Mouse (Mus musculus) intestine, embryonic 16.5 days (tissue): ENCODE results near the gene Dnah2. TPM values are rescaled to one million over a fixed set of nuclear protein-coding genes. Genes with fewer than 3 reads are reported as not detected.
A peak's percentile ranks its signal among the peaks of the same experiment; 100 is the strongest.

Experiments
- ATAC-seq: fragments of 200-750 bp; cut with Nextera tagmentation; 2 replicates; pipeline ENCODE4 v1.8.0; 2017; ENCODE audit warnings: moderate TSS enrichment, moderate library complexity
- H3K27ac ChIP-seq: fragments of 300-500 bp; sonication (generic); 2 replicates; pipeline ENCODE4 v1.5.1; 2014; ENCODE audit warnings: mild to moderate bottlenecking, low read length
- H3K27me3 ChIP-seq: fragments of 300-500 bp; sonication (generic); replicated peaks from 2 replicates; pipeline ENCODE4 v1.6.1; 2014; ENCODE audit warnings: low read length, control low read depth, mixed read lengths; ENCODE audit not compliant: control insufficient read depth, insufficient read depth
- H3K36me3 ChIP-seq: fragments of 300-500 bp; sonication (generic); 2 replicates; pipeline ENCODE4 v1.6.1; 2014; ENCODE audit warnings: low read length, control low read depth; ENCODE audit not compliant: control insufficient read depth, insufficient read depth
- H3K4me1 ChIP-seq: fragments of 300-500 bp; sonication (generic); 2 replicates; pipeline ENCODE4 v1.6.1; 2014; ENCODE audit warnings: low read length, control low read depth, mixed read lengths; ENCODE audit not compliant: control insufficient read depth, insufficient read depth
- H3K4me2 ChIP-seq: fragments of 300-500 bp; sonication (generic); 2 replicates; pipeline ENCODE4 v1.6.1; 2014; ENCODE audit warnings: low read depth, low read length, control low read depth
- H3K4me3 ChIP-seq: fragments of 300-500 bp; sonication (generic); 2 replicates; pipeline ENCODE4 v1.5.1; 2014; ENCODE audit warnings: mild to moderate bottlenecking, low read length
- H3K9ac ChIP-seq: fragments of 300-500 bp; sonication (generic); 2 replicates; pipeline ENCODE4 v1.6.1; 2014; ENCODE audit warnings: low read depth, low read length
- H3K9me3 ChIP-seq: fragments of 300-500 bp; sonication (generic); 2 replicates; pipeline ENCODE4 v1.6.1; 2016; ENCODE audit warnings: low read length, control low read depth; ENCODE audit not compliant: control insufficient read depth
- WGBS: fragments of 180-500 bp; shearing (Covaris S2); extraction: QIAGEN DNeasy Blood & Tissue Kit; methylation state at CpG from one replicate; pipeline ENCODE4 v1.1.7; 2014; 5-methylcytosine and 5-hydroxymethylcytosine counted together
- polyA plus RNA-seq: library from polyadenylated mRNA; unstranded; fragments of >200 nt; fragmentation: Nextera tagmentation; extraction: Ambion mirVana; gene quantifications from 2 replicates; pipeline ENCODE4 v1.2.1, GENCODE M21; 2015

The Dnah2 gene
- polyA plus RNA-seq, 1 experiment from 2014 or later = 0.93 TPM

DNA sequence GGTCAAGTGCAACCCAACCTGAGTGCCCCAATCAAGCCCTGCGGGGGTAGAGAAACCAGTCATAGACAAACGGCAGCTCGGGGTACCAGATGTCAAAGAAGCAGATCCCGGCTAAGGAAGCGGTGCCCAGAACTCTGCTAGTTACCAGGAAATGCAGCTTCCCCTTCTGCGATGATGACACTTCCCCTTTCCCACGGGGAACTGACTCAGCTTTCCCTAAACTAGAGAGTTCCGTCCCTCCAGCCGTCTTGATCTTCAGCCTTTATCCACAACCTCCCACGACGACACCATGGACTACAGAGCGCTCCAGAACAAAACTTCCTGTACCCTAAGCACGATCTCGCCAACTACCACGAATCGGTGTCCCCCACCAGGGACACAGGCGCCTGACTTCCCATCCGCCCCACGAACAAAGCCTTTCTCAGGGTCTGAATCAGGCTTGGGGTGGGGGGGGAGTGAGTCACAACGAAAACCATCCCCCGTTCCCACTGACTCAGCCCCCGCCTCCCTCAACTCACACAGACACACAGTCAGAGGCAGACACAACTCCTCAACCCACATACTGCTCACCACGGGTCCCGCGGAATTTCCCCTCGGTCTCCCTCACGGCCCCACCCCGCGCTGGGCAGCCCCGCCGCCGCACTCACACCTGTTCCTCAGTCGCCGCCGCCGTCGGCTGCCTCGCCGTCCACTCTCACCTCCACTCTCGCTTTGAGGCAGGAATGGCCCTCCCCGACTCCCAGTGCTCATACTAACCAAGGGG lies 138.4 kb downstream of the Dnah2 start:
- H3K36me3 ChIP-seq = peaks cover 20% of the 10 kb centered on the region
- ATAC-seq = no peak; the same call in none of the 2 replicates
- peaks cover 52% of the 10 kb centered on the region for H3K4me1 ChIP-seq

DNA sequence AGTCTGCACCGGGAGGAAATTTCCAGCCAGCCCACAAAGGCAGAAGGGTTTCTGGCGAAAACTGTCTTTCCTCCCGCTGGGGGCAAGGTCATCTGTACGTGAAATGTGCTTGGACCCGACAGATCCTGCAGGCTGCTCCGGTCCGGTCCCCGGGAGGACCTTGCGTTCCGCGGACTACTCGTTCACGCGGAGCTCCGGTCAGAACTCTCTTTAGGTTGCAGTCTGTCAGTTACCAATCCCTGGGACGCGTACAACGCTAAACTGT lies 138.9 kb downstream of the Dnah2 start:
- under 1% methylated on average over 18 of the region's 18 CpGs for WGBS
- no peaks in the 10 kb centered on the region for H3K27me3 ChIP-seq

More for the DNA sequence above, 138.4 kb downstream of the Dnah2 start:
- Histone ChIP-seq H3K27ac (peak overlapping the region; percentile 99), H3K27me3 (no peaks in the 10 kb centered on the region), H3K4me3 (peak overlapping the region; percentile 81), H3K9me3 (no peaks in the 10 kb centered on the region), H3K9ac (peak overlapping the region; percentile 89), H3K4me2 (peak overlapping the region; percentile 87)
- WGBS = under 1% methylated on average over 41 of the region's 41 CpGs

GRCm38 (mm10) chr11:69409378-69410044 lies 139.4 kb downstream of the Dnah2 start:
- peaks cover 42% of the 10 kb centered on the region for H3K4me1 ChIP-seq
- no peaks in the 10 kb centered on the region for H3K27me3 ChIP-seq
- H3K4me3 ChIP-seq = peak overlapping the region; percentile 81
- H3K36me3 ChIP-seq = peaks cover 25% of the 10 kb centered on the region
- H3K4me2 ChIP-seq = peak overlapping the region; percentile 87
- WGBS = under 1% methylated on average over 45 of the region's 46 CpGs
- no peaks in the 10 kb centered on the region for H3K9me3 ChIP-seq
- peak overlapping the region; percentile 89 for H3K9ac ChIP-seq
- H3K27ac ChIP-seq = peak overlapping the region; percentile 99
- peak; percentile 61 for ATAC-seq

More for the DNA sequence above, 138.9 kb downstream of the Dnah2 start:
- Histone ChIP-seq H3K27ac (peak overlapping the region; percentile 99), H3K4me2 (peak overlapping the region; percentile 87), H3K36me3 (peaks cover 23% of the 10 kb centered on the region), H3K4me1 (peaks cover 47% of the 10 kb centered on the region), H3K4me3 (peak overlapping the region; percentile 81), H3K9me3 (no peaks in the 10 kb centered on the region), H3K9ac (peak overlapping the region; percentile 89)
- no peak for ATAC-seq

GRCm38 (mm10) chr11:69408541-69409377 lies 140.2 kb downstream of the Dnah2 start:
- Histone ChIP-seq H3K9ac (peak overlapping the region; percentile 89), H3K9me3 (no peaks in the 10 kb centered on the region), H3K36me3 (peaks cover 33% of the 10 kb centered on the region), H3K27me3 (no peaks in the 10 kb centered on the region), H3K27ac (peak overlapping the region; percentile 99), H3K4me3 (peak overlapping the region; percentile 81), H3K4me1 (peaks cover 35% of the 10 kb centered on the region), H3K4me2 (peak overlapping the region; percentile 87)
- under 1% methylated on average over 33 of the region's 33 CpGs for WGBS
- ATAC-seq = peak; percentile 76

GRCm38 (mm10) chr11:69407724-69408004 lies 141.2 kb downstream of the Dnah2 start:
- Histone ChIP-seq H3K27ac (no peak overlapping the region), H3K4me3 (peak overlapping the region; percentile 81; the same call in 1 of the 2 replicates), H3K9me3 (no peaks in the 10 kb centered on the region), H3K9ac (peak overlapping the region; percentile 89; the same call in 1 of the 2 replicates), H3K27me3 (no peaks in the 10 kb centered on the region), H3K4me1 (peaks cover 24% of the 10 kb centered on the region), H3K36me3 (peaks cover 39% of the 10 kb centered on the region), H3K4me2 (peak overlapping the region; percentile 87; the same call in 1 of the 2 replicates)
- no peak for ATAC-seq
- WGBS = 86% methylated on average over 4 of the region's 4 CpGs

DNA sequence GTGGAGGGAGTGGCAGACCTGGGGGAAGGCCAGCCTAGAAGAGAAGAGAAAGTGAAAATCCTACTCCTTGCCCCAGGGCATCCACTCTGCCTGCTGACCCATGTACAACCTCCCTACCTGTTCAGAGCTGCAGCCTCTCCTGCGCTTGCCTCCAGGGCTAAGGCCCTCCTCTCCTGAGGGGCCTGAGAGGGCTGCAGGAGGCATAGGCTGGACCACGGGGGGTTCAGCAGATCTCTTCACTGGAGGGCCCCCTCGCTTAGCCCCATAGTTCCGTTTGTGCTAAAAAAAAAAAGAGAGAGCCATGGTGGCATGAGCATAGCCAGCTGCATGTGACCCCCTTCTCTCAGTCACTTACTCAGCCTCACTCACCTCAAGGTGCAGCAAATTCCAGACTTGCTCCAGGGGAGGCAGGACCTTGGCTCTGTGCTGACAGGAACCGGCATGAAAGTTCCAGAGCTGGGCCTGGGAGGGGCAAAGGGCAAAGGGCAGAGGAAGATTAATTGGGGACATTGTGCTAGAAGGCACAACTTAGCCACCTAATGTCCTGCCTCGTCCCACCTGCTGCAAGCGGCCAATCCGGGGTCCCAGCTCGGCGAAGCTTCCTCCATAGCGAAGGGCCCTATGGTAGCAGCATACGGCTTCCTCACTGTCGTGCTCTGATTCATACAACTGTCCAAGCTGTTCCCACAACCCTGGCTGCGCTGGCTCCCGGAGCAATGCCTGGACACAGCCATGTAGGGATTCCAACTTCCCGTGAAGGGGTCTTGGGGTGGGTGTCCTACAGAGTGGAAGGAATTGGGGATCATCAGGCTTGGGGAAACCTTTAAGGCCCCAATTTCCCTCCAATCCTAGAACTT lies 141.8 kb downstream of the Dnah2 start:
- Histone ChIP-seq H3K27ac (no peak overlapping the region), H3K27me3 (no peaks in the 10 kb centered on the region), H3K36me3 (peaks cover 40% of the 10 kb centered on the region), H3K4me2 (no peak overlapping the region), H3K9ac (0 out of 2 replicates have a peak overlapping the region, but pooled peaks have one; percentile 89), H3K4me3 (no peak overlapping the region), H3K4me1 (peaks cover 18% of the 10 kb centered on the region), H3K9me3 (no peaks in the 10 kb centered on the region)
- 89% methylated on average over 16 of the region's 16 CpGs for WGBS
- ATAC-seq = no peak

DNA sequence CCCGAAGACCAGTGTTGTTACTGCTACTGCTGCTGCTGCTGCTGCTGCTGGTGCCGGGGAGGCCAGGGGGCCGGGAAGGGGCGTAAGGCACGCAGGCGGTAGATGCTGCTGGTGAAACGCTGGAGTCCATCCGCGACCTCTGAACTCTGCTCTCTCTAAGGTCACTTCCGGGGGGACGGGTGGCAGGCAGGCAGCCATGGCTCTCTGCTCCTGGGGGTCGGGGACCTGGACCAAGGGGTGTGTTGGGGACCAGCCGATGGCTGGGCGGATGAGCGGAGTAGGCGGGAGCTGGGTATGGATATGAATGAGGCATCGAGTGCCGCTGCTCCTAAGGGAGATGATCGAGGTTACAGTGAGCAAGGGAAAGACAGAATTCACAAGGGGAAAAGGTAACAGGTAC lies 142.6 kb downstream of the Dnah2 start:
- Histone ChIP-seq H3K36me3 (peaks cover 48% of the 10 kb centered on the region), H3K9ac (no peak overlapping the region), H3K4me1 (peaks cover 18% of the 10 kb centered on the region), H3K9me3 (no peaks in the 10 kb centered on the region), H3K27me3 (no peaks in the 10 kb centered on the region), H3K4me2 (no peak overlapping the region), H3K27ac (no peak overlapping the region), H3K4me3 (no peak overlapping the region)
- no peak for ATAC-seq
- 89% methylated on average over 19 of the region's 19 CpGs for WGBS

GRCm38 (mm10) chr11:69405397-69406200 lies 143.3 kb downstream of the Dnah2 start:
- H3K4me2 ChIP-seq = no peak overlapping the region
- no peaks in the 10 kb centered on the region for H3K27me3 ChIP-seq
- ATAC-seq = no peak
- peaks cover 48% of the 10 kb centered on the region for H3K36me3 ChIP-seq
- no peak overlapping the region for H3K4me3 ChIP-seq
- H3K9ac ChIP-seq = no peak overlapping the region
- 90% methylated on average over 24 of the region's 24 CpGs for WGBS
- H3K27ac ChIP-seq = no peak overlapping the region
- H3K9me3 ChIP-seq = no peaks in the 10 kb centered on the region
- H3K4me1 ChIP-seq = peaks cover 23% of the 10 kb centered on the region
